Mouse (Mus musculus) frontal cortex, postnatal 36 days (tissue): ENCODE measurements around the gene Myh6.
"Not testable (repeated sequence)": the region's sequence is repeated elsewhere in the genome, so short reads cannot be mapped to it uniquely, and the experiment has no call there.

Source experiments
- DNase-seq, 2 experiments: peaks; one replicate each; pipeline ENCODE4 v3.0.0; 2022; ENCODE audit warnings: low spot score in 2 of 2

Gene Myh6

DNA sequence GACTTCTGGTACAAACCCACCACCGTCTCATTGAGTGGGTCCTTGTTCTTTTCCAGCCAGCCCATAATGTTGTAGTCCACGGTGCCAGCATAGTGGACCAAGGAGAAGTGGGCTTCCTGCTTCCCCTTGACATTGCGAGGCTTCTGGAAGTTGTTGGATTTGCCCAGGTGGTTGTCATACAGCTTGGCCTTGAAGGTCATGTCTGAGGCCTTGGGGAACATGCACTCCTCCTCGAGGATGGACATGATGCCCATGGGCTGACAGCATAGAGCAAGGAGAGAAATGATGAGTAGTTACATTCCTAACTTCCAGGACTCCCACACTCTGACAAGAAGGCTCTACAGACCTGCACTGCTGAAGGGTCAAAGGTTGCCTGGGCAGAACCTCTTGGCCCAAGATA lies 8.2 kb downstream of the Myh6 start:
- no peak for DNase-seq

- no peak for DNase-seq
These were observed 10.2 kb downstream of the Myh6 start for GRCm38 (mm10) chr14:54956533-54956932.

DNA sequence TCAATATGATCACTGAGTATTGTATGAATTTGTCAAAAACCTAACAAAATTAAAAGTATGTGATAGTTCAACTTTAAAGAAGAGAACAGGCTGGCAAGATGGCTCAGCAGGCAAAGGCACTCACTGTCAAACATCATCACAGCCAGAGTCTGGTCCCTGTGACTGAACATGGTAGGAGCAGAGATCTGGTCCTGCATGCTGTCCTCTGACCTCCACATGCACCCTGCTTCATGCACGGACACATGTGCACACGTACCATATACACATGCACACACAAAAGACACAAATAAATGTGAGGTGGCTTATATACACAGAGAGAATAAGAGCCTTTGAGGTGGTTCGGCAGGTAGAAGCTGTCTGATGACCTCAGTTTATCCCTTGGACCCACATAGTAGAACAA lies 11.2 kb downstream of the Myh6 start:
- no peak for DNase-seq

GRCm38 (mm10) chr14:54954474-54954873 lies 12.3 kb downstream of the Myh6 start:
- DNase-seq = no peak

DNA sequence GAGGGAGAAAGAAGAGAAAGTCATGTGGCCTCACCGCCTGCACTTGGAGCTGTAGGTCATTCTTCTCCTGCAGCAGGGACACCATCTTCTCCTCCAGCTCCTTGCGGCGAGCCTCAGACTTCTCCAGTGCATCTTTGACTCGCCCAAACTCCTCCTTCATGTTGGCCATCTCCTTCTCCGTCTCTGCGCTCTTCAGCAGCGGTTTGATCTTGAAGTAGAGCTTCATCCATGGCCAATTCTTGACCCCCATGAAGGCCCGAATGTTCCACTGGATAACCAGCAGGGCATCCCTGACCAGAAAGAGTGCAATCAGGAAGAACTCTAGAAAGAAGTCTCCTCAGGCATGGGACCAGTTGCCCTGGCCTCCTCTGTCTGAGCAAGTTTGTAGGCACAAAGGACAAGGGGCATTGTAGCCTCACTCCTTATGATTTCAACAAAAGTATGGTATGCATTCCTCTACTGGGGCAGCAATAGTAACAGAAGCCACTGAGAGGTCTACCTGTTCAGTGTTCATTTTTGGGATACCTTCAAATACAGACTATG lies 13.0 kb downstream of the Myh6 start:
- DNase-seq = no peak

DNA sequence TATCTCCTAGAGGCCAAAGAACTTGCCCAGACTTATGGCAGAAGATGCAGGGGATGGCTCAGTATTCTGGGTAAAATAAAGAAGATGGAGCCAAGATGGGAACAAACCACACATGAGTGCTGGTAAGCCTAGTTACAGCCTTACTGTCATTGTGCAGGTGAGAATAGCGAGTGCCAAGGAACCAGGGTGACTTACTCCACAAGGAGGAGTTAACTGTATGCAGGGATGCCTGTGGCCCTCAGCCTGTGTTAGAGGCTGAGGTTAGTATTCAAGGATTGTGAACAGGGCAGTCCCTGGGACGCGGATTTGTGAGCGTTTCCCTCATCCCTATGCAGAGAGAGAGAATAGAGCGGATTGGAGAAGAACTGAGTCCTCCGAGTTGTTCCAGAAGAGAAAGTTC lies 15.1 kb downstream of the Myh6 start:
- no peak for DNase-seq

- DNase-seq = no peak
These were observed 16.2 kb downstream of the Myh6 start for GRCm38 (mm10) chr14:54950493-54950892.

- no peak for DNase-seq
These were observed 17.9 kb downstream of the Myh6 start for GRCm38 (mm10) chr14:54948781-54949180.

DNA sequence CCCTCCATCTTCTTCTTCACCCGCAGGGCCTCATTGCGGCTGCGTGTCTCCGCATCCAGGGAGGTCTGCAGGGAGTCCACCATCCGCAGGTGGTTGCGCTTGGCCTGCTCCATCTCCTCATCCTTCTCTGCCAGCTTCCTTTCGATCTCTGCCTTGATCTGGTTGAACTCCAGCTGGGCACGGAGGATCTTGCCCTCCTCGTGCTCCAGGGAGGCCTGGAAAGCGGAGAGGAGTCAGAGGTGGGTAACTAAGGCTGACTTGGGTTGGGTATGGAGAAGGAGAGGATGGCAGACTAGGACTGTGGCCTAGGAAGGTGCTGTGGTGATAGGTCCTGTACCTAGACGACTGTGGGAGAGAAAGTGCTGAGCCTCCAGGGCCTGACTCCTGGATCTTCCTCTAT lies 19.7 kb downstream of the Myh6 start:
- not testable (repeated sequence) for DNase-seq

- no peak for DNase-seq
These were observed 20.6 kb downstream of the Myh6 start for GRCm38 (mm10) chr14:54945975-54946704.

GRCm38 (mm10) chr14:54944939-54945338 lies 21.8 kb downstream of the Myh6 start:
- DNase-seq = no peak

- no peak for DNase-seq
These were observed 22.8 kb downstream of the Myh6 start for GRCm38 (mm10) chr14:54943971-54944370.

DNA sequence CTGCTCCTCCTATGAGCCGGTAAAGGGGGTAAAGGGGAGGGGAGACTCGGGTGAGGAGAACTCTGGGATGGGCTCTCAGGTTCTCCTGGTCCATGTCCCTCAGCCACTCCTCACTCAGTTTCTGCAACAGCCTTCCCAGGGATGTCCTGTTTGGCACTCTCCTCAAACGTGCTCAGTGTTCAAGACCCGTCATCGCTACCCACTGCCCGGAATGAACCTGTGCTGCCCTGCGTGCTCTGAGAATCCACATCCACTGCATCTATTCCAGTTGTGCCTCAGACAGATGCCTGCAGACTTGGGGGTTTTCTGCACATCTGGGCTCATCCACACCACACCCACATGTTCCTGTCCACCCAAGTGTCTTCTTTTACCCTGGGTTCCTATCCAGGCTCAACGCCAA lies 24.2 kb downstream of the Myh6 start:
- DNase-seq = no peak

DNA sequence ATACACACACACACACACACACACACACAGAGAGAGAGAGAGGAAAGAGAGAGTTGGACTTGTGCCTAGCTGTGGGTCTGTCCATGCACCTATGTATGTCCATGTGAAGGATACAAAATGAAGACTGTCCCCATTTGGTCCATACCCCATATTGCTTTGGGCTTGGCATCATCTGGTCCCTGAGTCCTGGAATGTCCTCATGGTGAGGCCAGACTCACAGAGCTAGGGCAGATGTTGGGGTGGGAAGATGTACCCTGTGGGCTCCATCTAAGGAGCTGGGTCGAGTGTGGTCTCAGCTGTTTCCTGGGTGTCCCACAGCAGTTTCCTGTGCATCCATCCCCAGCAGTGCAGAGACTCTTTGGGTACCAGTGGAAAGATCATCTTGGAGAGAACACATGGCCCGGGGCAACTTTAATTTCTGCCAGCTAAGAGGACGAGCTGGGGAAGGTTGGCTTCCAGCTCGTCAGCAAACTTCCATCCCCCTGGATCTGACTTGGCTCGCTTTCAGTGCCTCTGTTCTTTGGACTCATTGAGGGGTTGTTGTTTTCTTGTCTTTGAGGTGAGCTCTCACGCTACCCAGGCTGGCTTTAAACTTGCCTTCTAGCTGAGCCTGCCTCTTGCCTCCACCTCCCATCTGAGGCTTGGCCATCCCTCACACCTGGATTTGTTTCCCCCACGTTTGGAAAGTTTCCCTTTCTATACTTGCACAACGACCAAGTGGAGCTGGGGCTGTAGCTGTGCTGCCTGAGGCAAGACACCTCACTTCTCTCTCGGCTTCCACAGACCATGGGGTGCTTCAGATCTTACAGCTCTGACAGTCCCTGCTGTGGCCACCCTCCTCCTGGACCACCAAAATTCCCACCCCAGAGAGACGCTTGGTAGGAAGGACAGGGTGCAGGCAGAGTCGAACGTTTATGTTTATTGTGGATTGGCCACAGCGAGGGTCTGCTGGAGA lies 25.4 kb downstream of the Myh6 start:
- DNase-seq = no peak

GRCm38 (mm10) chr14:54940176-54940530 lies 26.6 kb downstream of the Myh6 start:
- DNase-seq = no peak

GRCm38 (mm10) chr14:54939434-54940175 lies 27.1 kb downstream of the Myh6 start:
- DNase-seq = peak; percentile 41 to 55

GRCm38 (mm10) chr14:54938431-54939219 lies 28.1 kb downstream of the Myh6 start:
- no peak for DNase-seq

DNA sequence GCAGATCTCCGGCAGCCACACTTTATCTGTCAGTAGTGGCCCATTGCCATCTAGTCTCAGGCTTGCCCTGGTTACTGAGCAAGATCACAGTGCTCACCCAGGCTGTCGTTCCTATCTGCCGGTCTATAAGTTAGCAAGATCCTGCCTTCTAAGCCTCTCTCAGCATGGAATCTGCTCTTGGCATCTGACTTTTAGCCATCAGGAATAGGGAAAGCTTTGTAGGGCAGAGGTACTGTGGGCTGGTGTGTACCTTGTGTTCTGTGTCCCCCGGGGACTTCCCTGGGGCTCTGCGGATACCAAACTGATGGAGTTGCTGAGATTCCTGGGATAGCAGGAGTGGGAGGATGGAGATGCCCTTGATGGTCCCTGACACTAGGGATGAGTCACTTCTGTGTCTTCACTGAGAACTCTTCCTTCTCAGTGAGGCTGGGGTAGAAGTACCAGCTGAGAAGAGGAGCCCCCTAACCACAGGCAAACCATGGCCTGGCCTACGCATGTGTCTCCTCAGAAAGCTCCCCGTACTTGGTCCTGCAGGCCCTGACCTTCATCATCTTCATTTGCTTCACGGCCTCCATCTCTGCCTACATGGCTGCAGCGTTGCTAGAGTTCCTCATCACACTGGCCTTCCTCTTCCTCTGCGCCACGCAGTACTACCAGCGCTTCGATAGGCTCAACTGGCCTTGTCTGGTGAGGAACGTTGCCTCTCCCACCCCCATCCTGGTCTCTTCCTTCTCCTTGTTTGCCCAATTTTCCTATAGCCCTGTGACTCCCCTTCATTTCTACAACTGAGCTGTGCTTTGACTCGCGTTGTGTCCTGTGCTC lies 29.2 kb downstream of the Myh6 start:
- DNase-seq = no peak

DNA sequence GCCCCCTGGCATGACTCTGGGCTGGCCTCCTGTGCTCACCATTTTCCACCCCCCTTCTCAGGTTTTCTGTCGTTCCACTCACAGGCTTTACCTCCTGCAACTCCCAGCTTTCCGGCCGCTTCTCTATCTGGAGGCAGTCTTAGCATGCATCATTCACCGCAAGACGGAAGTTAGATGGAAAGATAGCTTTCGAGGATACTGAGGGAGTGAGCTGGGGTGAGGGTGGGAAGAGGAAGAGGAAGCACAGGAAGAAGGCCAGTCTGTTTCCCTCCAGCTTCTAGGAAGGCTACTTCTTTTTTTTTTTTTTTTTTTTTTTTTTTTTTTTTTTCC lies 29.9 kb downstream of the Myh6 start:
- no peak for DNase-seq
